Mouse (Mus musculus) E14TG2a.4 (cell line): ENCODE results near the gene Slc27a1.

Source experiments
- H3K27me3 ChIP-seq: 2 replicates; pipeline ENCODE4 v1.6.1; 2014; ENCODE audit warnings: low read length, control low read depth; ENCODE audit not compliant: insufficient read depth
- H3K36me3 ChIP-seq: 2 replicates; pipeline ENCODE4 v1.6.1; 2014; ENCODE audit warnings: low read length, control low read depth; ENCODE audit not compliant: insufficient read depth
- H3K4me1 ChIP-seq: replicated peaks from 2 replicates; pipeline ENCODE4 v1.6.1; 2014; ENCODE audit warnings: low read depth, low read length, control low read depth
- H3K4me3 ChIP-seq: replicated peaks from 2 replicates; pipeline ENCODE4 v1.5.1; 2014; ENCODE audit warnings: mild to moderate bottlenecking, low read length
- H3K9me3 ChIP-seq: 2 replicates; pipeline ENCODE4 v1.6.1; 2014; ENCODE audit warnings: low read length, control low read depth
- CTCF ChIP-seq: conservative IDR thresholded peaks from 2 replicates; pipeline ENCODE4 v1.5.1; 2014; ENCODE audit warnings: low read length
- NANOG ChIP-seq: IDR thresholded peaks from 2 replicates; pipeline ENCODE4 v1.6.1; 2014; ENCODE audit warnings: borderline replicate concordance, low read length, mixed read lengths
- POU5F1 ChIP-seq: IDR thresholded peaks from 2 replicates; pipeline ENCODE4 v1.6.1; 2014; ENCODE audit warnings: low read length, borderline replicate concordance

The Slc27a1 gene

DNA sequence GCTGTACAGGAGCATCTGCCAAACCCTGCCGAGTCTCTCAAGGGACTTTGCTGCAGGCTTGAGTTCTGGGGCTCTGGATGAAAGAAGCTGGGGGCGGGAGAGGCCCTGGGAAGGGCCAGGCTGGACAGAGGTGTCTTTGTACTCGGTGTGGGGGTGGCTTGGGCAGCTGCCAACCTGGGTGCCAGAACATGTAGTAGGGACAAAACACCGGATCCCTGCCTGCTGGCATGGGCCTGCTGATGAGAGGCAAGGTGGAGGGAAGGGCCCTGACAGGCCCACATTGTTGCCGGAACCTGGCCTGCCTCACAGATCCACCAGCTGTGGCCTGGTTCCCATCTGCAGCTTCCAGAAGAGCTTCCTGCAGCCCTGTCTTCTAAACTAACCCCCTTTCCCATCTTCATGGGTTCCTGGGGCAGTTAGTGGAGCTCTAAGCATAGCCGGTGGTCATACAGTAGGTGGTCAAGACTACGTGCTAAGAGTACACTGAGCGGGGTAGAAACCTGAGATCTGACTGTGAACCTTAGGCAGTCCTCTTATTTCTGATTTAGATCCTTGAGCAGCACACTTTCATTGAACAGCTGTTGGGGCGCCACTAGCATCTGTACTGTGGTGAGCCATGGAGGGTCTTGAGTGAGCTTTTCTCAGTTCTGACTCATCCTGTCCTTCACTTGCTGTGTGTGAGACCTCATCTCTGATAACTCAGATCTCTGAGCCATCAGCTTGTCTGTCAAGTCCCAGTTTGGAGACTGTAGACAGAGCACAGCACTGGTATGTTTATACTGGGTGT, 4.4 kb downstream of the Slc27a1 start:
- H3K27me3 ChIP-seq, result peaks cover 2% of the 10 kb centered on the region; the same call in 1 of the 2 replicates
- no peaks in the 10 kb centered on the region for H3K9me3 ChIP-seq
- peaks cover 39% of the 10 kb centered on the region for H3K4me1 ChIP-seq
- TF ChIP-seq CTCF (no peak), POU5F1 (no peak), NANOG (no peak)
- no peak overlapping the region for H3K4me3 ChIP-seq
- no peaks in the 10 kb centered on the region for H3K36me3 ChIP-seq

DNA sequence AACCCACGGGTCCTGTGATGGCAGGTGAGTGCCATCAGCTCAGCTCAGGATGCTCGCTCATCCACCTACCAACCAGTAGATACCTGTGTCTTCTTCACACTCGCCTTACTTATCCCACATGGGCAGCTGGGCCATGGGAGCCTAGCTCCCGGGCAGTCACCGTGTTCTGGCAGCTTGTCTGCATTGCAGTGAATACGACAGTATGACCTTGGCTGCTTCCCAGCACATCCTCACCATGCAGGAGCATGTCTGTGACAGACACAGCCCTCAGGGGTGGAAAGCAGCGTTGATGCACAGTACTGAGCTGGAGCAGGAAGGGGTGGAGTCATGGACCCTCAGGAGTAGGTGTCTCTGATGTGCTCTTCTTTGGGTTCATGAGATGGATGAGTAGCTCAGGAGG, 5.7 kb downstream of the Slc27a1 start:
- Histone ChIP-seq H3K4me3 (no peak overlapping the region), H3K36me3 (no peaks in the 10 kb centered on the region), H3K27me3 (no peaks in the 10 kb centered on the region), H3K9me3 (no peaks in the 10 kb centered on the region), H3K4me1 (peaks cover 40% of the 10 kb centered on the region)
- no peak for TF ChIP-seq CTCF
- TF ChIP-seq POU5F1, result no peak

DNA sequence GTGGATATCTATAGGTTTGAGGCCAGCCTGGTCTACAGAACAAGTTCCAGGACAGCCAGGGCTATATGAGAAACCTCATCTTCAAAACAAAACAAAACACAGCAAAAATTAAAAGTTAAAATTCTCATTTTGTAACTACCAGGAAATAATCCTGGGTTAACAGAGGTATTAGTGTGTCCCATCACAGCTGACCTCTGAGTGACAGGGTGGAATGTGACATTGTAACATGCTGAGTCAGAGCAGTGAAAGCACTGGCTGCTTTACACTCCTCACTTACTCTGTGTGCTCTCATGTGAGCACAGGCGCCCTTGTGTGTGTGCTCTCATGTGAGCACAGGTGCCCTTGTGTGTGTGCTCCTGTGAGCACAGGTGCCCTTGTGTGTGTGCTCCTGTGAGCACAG, 6.3 kb downstream of the Slc27a1 start:
- H3K36me3 ChIP-seq, result no peaks in the 10 kb centered on the region
- H3K4me3 ChIP-seq, result no peak overlapping the region
- TF ChIP-seq NANOG (no peak), CTCF (no peak), POU5F1 (no peak)
- peaks cover 46% of the 10 kb centered on the region for H3K4me1 ChIP-seq
- H3K27me3 ChIP-seq, result no peaks in the 10 kb centered on the region
- H3K9me3 ChIP-seq, result no peaks in the 10 kb centered on the region

DNA sequence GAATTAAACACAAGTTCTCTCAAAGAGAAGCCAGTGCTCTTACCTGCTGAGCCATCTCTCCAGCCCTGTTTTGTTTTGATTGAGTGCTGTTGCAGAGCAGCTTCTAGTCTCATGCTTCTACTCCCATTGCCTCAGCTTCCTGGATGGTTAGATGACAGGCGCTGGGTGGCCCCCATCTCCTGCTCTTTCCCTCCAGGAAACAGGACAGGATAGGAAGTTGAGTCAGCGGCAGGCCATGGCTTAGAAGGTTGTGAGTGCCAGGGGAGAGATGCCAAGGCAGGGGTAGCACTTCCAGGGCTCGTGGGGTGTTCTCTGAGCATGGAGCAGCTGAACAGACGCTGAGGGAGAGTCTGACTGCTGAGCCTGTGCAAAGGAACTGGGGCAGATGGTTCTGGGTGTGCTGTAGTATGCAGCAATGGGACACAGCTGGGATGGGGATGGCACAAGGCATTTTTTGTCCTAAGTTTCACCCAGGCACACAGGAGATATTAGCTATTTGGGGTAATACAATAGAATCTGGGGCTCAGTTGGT, 9.2 kb downstream of the Slc27a1 start:
- TF ChIP-seq POU5F1, result no peak
- no peak for TF ChIP-seq NANOG
- TF ChIP-seq CTCF, result no peak
- peaks cover 13% of the 10 kb centered on the region for H3K36me3 ChIP-seq
- no peaks in the 10 kb centered on the region for H3K9me3 ChIP-seq
- H3K27me3 ChIP-seq, result peaks cover under 1% of the 10 kb centered on the region
- peaks cover 49% of the 10 kb centered on the region for H3K4me1 ChIP-seq
- no peak overlapping the region for H3K4me3 ChIP-seq

DNA sequence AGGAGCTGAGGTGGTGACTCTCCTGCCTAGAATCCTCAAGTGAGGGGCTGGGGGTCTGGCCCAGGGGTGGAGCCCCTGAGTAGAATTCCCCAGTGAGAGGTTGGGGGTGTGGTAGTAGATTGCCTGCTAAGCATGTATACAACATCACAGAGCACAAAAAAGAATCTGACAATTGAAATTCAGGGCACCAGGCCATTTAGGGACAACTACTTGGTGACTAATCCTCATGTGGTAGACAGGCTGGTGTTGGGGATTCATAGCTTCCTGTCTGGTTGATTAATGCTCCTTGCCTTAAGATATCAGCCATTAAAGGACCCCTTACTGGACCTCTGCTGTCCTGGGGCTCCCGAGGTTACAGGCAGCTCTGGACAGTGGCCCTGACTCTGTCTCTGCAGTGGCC, 10.3 kb downstream of the Slc27a1 start:
- peaks cover 53% of the 10 kb centered on the region for H3K4me1 ChIP-seq
- peak overlapping the region; percentile 73 for H3K4me3 ChIP-seq
- H3K9me3 ChIP-seq, result no peaks in the 10 kb centered on the region
- peaks cover 12% of the 10 kb centered on the region for H3K27me3 ChIP-seq
- H3K36me3 ChIP-seq, result peaks cover 13% of the 10 kb centered on the region
- TF ChIP-seq CTCF (no peak), POU5F1 (no peak), NANOG (no peak)

DNA sequence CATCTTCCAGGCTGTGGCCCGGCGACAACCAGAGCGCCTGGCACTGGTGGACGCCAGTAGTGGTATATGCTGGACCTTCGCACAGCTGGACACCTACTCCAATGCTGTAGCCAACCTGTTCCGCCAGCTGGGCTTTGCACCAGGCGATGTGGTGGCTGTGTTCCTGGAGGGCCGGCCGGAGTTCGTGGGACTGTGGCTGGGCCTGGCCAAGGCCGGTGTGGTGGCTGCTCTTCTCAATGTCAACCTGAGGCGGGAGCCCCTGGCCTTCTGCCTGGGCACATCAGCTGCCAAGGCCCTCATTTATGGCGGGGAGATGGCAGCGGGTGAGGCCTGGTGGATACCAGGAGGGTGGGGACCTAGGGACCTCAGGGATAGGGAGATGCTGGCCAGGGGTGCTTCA, 10.8 kb downstream of the Slc27a1 start:
- TF ChIP-seq NANOG (no peak), POU5F1 (no peak), CTCF (no peak)
- Histone ChIP-seq H3K27me3 (peaks cover 16% of the 10 kb centered on the region), H3K4me3 (peak overlapping the region; percentile 73), H3K9me3 (no peaks in the 10 kb centered on the region), H3K4me1 (peaks cover 54% of the 10 kb centered on the region), H3K36me3 (peaks cover 16% of the 10 kb centered on the region)

DNA sequence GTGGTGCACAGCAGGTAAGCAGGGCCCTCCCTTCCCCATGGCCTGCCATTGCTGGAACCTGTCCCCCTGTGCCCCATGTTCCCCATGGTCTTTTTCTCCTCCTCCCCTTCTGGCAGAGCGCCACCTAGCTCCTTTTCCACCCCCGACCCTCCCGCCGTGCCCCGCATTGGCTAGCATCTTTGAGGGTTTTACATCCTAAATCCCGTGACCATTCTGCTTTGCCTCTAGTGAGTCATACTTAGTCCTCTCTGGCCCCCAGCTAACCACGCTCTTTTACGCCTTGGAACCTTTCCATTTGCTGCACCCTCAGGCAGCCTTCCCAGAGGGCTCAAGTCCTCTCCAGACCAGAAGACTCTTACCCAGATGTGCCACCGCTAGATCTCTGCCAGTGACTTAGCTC, 11.5 kb downstream of the Slc27a1 start:
- Histone ChIP-seq H3K9me3 (no peaks in the 10 kb centered on the region), H3K36me3 (peaks cover 23% of the 10 kb centered on the region), H3K4me3 (peak overlapping the region; percentile 73), H3K27me3 (peaks cover 24% of the 10 kb centered on the region), H3K4me1 (peaks cover 56% of the 10 kb centered on the region)
- no peak for TF ChIP-seq POU5F1
- no peak for TF ChIP-seq CTCF
- TF ChIP-seq NANOG, result no peak

DNA sequence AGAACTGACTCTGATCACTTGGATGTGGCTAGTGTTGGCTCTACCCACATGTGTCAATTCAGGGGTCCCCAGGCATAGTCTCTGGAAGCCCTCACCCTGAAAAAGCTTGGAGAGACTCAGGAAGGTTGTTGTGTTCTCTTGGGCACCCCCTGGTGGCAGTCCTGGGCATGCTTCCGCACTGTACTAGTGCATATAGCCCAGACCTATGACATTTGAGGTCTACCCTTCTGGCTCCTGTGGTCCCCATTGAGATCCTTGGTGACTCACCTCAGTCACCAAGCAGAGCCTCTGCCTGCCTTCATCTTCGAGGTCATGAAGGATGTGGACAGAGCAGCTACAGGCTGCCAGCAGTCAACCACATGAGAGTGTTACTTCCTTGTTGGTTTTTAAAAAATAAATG, 18.2 kb downstream of the Slc27a1 start:
- Histone ChIP-seq H3K4me3 (no peak overlapping the region), H3K9me3 (no peaks in the 10 kb centered on the region), H3K4me1 (peaks cover 54% of the 10 kb centered on the region), H3K27me3 (peaks cover 27% of the 10 kb centered on the region), H3K36me3 (peaks cover 27% of the 10 kb centered on the region)
- peak; percentile 81 for TF ChIP-seq CTCF
- TF ChIP-seq NANOG, result no peak
